ENCODE assay signal across 8 mouse cellular contexts in the genomic region with DNA sequence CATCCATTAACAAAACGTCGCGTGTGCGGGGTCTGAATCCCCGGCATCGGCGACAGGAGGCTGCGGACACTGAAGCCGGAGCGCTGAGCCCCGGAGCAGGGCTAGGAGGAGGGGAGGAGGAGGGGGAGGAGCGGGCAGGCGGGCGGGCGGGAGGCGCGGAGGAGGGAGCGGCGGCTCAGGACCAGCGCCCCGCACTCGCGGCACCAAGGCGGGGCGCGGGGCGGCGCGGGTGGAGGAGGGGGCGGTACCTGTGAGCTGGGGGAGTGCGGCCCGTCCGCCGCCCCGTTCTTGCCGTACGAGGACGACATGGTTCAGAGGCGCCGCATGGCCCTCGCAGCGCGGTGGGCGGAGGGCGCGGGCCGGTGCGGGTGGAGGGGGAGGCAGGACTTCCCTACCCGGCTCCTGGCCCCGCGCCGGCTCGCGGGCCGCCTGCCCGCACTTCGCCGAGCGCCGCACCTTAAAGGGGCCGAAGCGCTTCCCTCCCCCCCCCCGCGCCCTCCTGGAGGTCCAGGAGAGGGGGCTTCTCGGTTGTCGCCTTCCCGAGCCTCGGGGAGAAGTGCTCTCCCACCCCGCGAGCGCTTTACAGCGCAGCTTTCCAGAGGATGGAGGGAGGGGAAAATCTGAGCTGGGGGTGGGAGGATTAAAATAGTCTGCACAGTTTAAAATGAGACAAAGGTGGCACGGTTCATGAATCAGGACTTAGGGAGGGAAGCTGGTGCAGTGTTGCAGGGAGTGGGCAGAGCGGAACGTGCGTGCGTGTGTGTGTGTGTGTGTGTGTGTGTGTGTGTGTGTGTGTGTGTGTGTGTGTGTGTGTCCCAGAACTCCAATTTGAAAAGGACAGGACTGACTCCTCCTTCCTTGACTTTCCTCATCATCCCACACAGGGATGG. TPM values are rescaled to one million over a fixed set of nuclear protein-coding genes. Genes with fewer than 3 reads are reported as not detected.
DNase-seq lines count a peak whose midpoint lies in the region.

A gene (minus strand): TSS at position 809 of the 890 bp plus-strand sequence.

- intact Hi-C loops in gastrocnemius, postnatal 14 days (cut with DNase I; ENCODE audit: low total_unique reads), result no loop called here

- DNase-seq in heart, adult 11 months, result peak; percentile 91
- no peak for DNase-seq in heart, adult 9 months (ENCODE audit: low spot score in 2 of 2)
- peak; percentile 31 to 64 for DNase-seq in cerebellum, postnatal 4 days (ENCODE audit: low spot score in 2 of 2)
- peak; percentile 32 for DNase-seq in gastrocnemius, postnatal 14 days
- DNase-seq in kidney, adult 11 months, result peak; percentile 34
- DNase-seq in limb, embryonic 10.5 days (ENCODE audit: low spot score), result peak; percentile 76
- peak; percentile 77 for DNase-seq in midbrain, embryonic 10.5 days (ENCODE audit: low spot score)
- peak; percentile 67 for DNase-seq in right cerebral cortex, postnatal 4 days

- under 1% methylated on average over 49 of the region's 77 CpGs for WGBS in limb, embryonic 10.5 days
- under 1% methylated on average over 75 of the region's 77 CpGs for WGBS in midbrain, embryonic 10.5 days

- peaks cover 65% of the 10 kb centered on the region for H3K27me3 ChIP-seq in limb, embryonic 10.5 days (ENCODE audit: low read depth, poor library complexity, severe bottlenecking)
- peaks cover 70% of the 10 kb centered on the region for H3K27me3 ChIP-seq in midbrain, embryonic 10.5 days (ENCODE audit: low read depth, poor library complexity, severe bottlenecking)

- peak within 1 kb of the TSS; percentile 82 for H3K4me3 ChIP-seq in limb, embryonic 10.5 days
- H3K4me3 ChIP-seq in midbrain, embryonic 10.5 days, result peak within 1 kb of the TSS; percentile 72

- H3K9me3 ChIP-seq in limb, embryonic 10.5 days (replicated peaks), result no peaks in the 10 kb centered on the region
- H3K9me3 ChIP-seq in midbrain, embryonic 10.5 days (replicated peaks), result no peaks in the 10 kb centered on the region

- H3K4me1 ChIP-seq in limb, embryonic 10.5 days, result peaks cover 21% of the 10 kb centered on the region
- peaks cover 23% of the 10 kb centered on the region for H3K4me1 ChIP-seq in midbrain, embryonic 10.5 days

- H3K36me3 ChIP-seq in limb, embryonic 10.5 days, result no peaks in the 10 kb centered on the region
- no peaks in the 10 kb centered on the region for H3K36me3 ChIP-seq in midbrain, embryonic 10.5 days

- H3K27ac ChIP-seq in limb, embryonic 10.5 days, result peak within 1 kb of the TSS; percentile 88
- H3K27ac ChIP-seq in midbrain, embryonic 10.5 days (replicated peaks), result peak within 1 kb of the TSS; percentile 86

RNA-seq across cellular contexts. Expression of the gene that starts here (rescaled TPM):
- total RNA-seq in gastrocnemius, postnatal 14 days (2021), result under 1 TPM; 0.23 to 0.29 TPM
- polyA plus RNA-seq in limb, embryonic 10.5 days (2016; fragmentation: Nextera tagmentation; extraction: Ambion mirVana), result 0.29 and 0.56 TPM in 2 replicates
- 1.0 and 2.6 TPM in 2 replicates for polyA plus RNA-seq in midbrain, embryonic 10.5 days (2016; fragmentation: Nextera tagmentation; extraction: Ambion mirVana)

Comparison
In these comparisons a context has a peak if more than half of its experiments do, and no peak if none do; other contexts are left out.
1. DNase-seq: peak in heart, adult 11 months (single experiment), cerebellum, postnatal 4 days (2 of 2), kidney, adult 11 months (single experiment), midbrain, embryonic 10.5 days (single experiment) and right cerebral cortex, postnatal 4 days (single experiment); none in heart, adult 9 months (0 of 2).
2. Peak in DNase-seq in gastrocnemius, postnatal 14 days; RNA of the gene not detected or under 1 TPM.
3. Peak in DNase-seq, H3K4me3 ChIP-seq and H3K27ac ChIP-seq in limb, embryonic 10.5 days; RNA of the gene not detected or under 1 TPM.